Mouse (Mus musculus) monocyte, adult 2 months (primary cell): ENCODE data around the gene Pilra.

Experiments
- DNase-seq, 2 experiments: peaks; one replicate each; pipeline ENCODE4 v3.0.0; 2022; ENCODE audit warnings: low spot score in 2 of 2, low read depth in 1 of 2

The Pilra gene

DNA sequence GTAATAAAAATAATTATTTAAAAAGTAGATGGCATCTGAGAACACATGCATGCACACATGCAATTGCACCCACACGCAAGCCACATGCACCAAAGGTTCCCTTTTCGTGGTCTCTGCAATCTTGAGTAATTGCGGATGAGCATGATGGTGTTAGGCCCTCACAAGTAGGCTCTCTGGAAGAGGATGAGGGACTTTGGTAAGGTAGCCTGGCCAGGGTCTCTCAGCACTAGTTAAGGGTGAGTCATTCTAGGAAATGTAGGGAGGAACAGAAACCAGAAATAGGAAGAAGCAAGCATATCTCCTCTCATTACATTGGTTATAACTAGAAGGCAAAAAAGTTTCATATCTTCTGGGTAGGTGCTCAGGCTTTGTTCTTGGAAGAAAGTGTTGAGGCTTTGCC lies 11.1 kb downstream of the Pilra start:
- DNase-seq: peak in 1 of 2 experiments; percentile 19

DNA sequence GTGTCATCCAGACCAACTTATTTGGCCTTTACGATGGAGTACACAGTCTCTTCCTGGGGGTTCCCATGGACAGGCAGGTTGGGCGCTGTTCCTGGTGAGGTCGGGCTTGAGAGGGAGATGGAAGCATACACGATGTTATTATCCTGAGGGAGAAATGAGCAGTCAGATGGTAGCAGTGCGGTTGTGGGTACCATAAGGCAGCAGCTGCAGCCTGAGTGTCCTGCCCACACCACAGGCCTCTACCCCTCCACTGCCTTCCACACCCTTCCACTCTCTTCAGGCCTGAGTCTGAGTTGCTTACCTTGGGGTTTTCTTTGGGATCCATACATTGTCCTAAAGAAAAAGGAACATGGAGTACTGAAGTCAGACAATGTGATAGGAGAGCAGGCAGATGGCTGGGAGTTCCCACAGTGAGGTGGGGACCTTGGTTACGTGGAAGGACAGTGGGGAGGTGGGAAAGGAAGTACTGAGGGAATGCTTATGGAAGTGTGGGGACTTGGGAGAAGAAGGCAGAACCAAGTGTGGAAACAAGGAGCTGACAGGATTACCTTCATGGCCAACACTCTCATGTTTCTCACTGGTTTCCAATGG lies 12.5 kb downstream of the Pilra start:
- no peak for DNase-seq

DNA sequence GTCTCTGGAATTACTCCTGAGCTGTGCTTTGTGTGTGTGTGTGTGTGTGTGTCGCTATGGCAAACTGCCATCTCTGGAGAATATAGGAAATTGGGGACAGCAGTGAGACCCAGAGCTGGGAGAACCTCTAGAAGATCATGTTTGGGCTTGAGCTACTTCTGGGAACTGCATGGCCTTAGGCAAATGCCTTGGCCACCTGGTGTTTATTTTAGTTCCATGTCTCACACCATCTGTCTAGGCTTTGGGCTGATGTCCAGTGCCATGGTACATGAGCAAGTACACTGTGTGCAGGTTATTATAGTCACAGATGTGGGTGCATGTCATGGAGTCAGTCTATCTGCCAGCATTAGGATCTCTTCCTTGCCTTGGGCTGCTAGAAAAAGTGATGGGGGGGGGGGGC lies 13.5 kb downstream of the Pilra start:
- DNase-seq: no peak

DNA sequence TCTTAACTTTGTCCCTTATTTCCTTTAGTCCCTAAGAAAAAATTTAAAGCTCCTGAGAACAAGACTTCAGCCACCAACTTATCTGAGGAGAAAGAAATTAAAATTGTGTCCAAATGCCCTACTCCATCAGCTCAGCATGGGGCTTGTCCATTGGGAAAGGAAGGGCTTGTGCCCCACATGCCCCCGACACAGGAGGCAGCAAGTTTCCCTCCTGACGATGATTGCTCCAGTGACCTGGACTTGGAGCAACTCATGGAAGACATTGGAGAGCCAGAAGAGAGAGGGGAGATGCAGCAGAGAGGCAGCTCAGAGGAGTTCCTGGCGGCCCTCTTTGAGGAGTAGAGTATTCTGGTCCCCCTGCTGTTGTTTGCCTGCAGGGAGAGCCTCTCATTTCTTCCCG lies 14.0 kb downstream of the Pilra start:
- no peak for DNase-seq

DNA sequence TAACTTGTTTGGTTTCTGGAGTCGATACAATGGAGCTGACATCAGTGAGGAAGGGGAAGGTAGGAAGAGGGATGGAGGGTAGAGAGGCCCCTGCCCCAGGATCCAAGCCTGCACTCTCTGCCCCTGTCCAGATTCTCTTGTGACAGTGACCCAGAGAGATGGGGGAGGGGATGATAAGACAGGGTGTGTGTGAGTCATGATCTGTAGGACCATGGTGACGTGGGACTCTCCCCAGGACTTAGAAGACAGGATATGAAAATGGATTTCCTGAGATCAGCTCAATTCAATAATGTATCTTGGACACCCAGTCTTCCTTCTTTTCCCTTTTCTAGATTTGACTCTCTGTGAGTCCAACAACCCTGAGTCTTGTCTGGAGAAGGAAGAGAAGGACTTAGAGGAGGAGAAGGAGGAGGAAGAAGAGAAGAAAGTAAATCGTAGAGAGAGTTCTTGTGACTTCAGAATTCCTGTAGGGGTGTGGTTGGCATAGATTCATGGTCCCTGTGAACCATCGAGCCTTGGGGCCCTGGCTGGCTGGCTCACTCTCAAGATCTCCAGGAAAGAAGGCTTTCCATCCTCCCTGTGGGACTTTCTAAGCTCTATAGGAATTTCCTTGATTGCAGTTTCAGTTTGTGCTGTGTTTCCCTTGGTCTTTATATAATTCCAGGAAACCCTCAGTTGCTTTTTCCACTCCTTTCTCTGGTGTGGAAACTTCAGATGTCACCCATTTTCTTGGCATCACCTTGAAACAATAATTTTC lies 18.4 kb downstream of the Pilra start:
- no peak for DNase-seq

DNA sequence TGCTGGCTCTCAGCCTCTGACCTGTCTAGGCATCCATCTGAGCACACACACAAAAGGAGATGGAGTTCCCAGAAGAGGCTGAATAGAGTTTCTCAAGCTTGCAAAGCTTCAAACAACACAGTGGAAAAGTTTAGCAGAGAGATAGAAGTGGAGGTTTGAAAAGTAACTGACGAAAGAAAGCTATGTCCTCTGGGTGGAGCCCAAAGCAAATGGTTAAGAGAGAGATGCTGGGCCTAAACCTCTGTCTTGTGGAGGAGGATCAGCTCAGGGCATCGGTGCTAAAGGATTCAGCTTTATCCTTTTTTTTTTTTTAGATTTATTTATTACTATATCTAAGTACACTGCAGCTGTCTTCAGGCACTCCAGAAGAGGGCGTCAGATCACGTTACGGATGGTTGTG lies 27.8 kb downstream of the Pilra start:
- no peak for DNase-seq

DNA sequence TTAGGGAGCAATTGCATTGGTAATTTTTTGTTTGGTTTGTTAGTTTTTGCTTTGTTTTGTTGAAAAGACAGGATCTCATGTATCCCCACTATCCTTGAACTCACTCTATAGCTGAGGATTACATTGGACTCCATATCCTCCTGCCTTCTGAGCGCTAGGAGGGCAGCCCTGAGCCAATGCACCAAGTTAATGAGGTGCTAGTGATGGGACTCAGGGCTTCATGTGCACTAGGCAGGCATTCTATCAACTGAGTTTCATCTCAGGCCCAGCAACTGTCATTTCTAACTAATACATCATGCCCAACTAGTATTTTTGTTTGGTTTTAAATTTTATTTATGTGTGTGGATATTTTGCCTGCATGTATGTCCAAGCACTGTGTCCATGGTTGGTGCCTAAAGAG lies 29.9 kb downstream of the Pilra start:
- no peak for DNase-seq

DNA sequence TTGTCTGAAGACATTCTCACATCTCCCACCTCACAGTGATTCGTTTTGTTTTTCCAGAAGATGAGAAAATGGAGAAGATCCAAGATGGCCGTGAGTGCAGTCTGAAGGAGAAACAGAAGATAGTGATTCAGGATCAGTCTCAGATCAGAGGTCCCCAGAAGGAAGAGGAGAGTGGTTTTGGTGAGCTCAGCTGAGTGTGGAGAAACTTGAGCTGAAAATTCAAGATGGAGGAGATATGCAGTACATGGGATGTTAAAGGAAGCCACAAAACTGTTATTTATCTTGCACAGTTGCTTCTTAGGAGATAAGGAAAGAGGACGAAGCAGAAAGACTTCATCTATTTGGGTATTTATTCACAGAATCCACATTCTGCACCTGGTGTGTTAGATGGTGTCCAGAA lies 35.2 kb downstream of the Pilra start:
- DNase-seq: no peak

DNA sequence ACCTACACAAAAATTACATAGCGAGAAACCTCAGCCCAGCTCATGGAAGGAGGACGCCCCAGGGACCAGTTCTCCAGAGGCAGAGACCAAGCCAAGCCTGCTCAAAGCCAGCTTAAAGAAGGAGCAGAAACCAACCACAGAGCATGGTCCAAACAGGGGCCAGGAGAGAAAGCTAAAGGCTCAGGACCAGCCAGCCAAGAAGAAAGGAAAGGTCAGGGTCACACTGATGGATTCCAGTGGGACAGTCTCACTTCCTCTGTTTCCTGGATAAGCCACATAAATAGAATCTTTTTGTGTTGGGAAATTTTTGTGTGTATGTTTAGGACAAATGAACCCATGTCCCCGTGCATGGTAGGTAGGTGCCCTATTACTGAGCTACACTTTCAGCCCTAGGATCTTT lies 39.5 kb downstream of the Pilra start:
- DNase-seq: no peak

DNA sequence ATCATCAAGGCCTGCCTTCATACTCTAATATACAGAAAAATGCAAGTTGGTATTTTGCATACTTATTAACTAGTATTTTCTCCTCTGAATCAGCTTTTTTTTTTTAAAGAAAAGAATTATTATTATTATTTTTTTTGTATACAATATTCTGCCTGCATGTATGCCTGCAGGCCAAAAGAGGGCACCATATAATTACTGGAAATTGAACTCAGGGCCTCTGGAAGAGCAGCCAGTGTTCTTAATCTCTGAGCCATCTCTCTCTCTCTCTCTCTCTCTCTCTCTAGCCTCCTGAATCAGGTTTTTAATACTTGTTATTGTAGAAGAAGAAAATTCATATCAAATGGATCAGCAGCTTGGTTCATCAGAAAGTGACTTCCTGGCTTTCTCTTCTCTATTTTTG lies 44.5 kb downstream of the Pilra start:
- no peak for DNase-seq

DNA sequence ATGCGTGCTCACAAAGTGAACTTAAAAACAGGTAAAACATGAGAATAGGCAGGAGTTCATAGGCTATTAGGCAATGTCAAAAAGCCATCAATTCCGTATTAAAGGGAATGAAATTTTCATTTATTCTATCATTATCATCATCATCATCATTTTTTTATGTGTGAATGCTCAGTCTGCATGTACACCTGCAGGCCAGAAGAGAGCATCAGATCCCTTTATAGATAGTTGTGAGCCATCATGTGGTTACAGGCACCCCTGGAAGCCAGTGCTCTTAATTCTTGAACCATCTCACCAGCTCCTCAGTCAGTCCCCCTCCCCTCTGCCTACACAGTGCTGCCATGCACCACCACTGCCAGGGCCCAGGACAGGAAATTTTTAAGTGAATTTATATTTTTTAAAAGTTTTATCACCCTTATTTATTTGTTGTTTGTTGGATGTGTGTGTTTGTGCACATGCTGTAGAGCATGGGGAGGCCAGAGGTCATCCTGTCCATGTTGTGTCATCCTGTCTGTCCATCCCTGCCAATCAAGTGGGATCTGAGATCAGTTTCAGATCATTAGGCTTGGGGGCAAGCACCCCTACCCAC lies 47.0 kb downstream of the Pilra start:
- DNase-seq: no peak

DNA sequence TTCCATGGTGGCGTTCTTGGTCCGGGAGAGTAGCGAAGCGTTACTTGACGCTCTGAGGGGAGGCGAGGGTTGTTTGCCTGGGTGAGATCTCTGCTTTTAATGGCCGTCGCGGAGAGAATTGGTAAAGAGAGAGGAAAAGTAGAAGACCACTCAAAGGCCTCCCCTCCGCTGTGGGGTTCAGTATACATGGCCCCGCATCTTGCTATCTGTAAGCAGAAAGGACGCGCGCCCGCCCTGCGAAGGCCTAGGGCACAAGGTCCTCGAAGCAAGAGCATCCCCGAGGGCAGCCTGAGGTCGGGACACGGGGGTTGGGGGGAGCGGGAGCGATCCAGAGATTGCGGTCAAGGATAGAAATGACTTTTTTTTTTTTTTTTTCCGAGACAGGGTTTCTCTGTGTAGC lies 47.9 kb downstream of the Pilra start:
- no peak for DNase-seq

DNA sequence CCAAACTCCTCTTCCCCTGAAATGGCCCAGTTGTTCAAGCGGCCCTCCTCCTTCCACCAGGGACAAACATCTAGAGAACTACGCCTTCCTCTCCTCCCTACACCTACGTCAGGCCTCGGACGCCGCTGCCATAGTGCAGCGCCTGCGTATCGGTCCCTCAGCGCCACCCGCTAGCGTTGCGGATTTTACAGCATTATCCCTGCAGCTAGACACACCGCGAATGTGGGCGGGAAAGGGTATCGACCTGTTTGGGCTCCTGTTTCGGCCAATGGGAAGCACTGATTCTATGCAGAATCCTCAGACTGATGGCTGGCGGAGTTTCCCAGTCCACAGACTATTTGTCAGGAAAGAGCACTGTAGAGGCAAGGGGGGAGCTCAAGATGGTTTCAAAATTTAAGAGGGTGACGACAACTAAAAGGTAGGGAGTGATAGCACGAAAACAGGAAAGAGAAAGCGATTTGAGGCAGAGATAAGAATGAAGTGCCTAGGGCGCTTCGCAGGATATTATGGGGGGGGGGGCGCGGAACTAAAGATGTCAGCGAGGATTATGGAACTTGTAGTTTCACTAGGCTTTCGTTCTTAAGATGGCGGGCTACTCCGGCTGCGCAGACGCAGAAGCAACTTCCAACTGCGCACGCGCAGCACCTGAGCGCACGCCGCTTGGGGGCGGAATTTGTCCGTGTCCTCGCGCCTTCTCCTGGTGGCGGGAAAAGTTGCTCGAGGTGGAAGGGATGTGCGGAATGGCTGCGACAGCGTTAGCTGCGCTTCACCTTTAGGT lies 48.7 kb downstream of the Pilra start, which contains the start of the genes Mepce and Zcwpw1:
Gene Mepce (minus strand): TSS at position 505 of the 778 bp plus-strand sequence.
Gene Zcwpw1 (plus strand): TSS at position 648 of the 778 bp plus-strand sequence.
- DNase-seq: peak; percentile 90

DNA sequence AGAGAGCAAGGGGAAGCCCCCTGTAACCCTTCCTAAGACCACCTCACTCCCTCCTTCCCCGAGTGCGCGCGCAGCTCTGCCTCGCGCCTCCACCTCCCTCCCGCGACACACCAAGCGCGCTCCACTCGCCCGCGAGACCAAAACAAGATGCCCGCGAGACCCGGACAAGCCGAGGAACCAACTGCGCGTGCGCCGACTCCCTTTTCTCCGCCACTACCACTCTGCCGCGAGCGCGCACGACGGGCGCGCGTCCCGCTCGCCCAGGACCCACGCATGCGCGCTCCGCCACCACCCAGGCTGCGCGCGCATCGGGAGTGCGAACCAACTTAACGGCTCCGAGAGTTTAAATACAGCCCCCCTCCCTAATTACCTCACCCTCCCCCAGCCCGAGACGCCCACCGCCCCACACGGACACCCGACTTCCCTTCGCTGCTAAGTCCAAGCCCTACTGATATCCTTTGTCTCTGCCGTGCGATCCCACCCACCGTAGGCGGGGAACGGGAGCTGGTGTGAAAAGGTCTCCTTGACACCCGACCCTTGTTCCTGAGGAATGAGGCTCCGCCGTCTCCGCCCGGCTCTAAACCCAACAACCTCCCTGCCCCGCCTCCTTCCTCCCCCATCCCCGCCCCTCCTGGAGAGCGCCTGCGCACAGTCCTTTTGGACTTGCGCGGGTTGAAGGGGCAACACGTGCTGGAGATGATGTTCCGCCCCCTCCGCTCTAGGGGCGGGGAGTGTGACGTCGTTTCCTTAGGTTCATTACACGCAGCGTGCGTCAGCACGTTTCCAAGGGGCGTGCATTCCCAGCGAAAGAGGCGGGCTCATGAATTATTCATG lies 49.8 kb downstream of the Pilra start:
- peak; percentile 95 to 96 for DNase-seq

DNA sequence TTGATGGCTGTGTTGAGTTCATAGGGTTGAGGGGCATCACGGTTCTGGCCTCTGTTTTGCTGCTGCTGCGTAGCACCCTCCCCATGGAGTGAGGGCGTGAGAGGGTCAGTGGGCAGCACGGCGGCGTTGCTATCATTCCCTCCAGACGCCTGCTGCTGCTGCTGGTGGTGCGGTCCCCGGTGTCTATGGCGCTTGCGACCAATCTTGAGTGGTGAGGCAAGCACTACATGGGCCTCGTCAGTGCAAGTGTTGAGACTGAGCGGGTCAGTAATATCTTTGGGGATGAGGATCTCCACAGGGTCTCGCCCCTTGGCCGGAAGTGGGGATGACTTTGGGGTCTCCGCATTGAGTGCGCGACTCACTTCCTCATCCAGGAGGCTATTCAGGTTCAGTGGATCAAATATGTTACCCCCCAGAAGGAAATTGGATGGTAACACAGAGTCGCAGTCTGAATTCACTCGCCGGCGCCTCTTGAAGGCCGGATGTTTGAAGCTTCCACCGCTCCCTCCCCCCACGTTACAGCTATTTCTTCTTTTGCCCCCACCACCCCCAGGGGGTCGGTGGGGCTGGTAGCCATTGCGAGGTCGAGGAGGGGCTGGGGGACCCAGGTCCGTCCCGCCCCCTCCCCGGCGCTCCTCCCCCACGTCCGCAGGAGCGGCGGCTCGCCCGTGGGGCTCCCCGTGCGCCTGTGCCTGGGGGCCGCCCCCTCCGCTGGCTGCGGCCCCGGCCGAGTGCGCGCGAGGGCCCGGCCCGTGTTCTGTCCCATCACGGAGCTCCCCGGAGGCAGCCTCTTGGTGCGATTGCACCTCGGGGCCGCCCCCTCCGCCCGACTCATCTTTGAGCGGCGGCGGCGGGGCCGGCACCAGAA lies 50.7 kb downstream of the Pilra start:
- DNase-seq: no peak

DNA sequence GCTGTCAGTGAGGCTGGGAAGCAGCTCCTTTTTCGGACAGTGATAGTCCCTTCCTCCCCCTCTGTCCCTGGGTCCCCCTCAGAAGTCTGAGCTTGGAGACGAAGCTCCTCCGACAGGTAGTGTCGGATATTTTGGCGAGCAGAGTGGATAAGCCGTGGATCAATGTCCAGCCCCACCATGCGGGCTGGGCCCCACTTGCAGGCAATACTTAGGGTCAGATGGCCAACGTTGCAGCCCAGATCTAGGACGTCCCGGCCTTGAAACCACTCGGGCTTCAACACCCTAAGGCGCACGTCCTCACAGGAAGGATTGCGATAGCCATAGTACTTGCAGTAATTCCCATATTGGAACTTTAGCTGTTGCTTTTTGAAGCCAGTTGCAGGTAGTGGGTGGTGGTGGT lies 51.5 kb downstream of the Pilra start:
- DNase-seq: no peak

DNA sequence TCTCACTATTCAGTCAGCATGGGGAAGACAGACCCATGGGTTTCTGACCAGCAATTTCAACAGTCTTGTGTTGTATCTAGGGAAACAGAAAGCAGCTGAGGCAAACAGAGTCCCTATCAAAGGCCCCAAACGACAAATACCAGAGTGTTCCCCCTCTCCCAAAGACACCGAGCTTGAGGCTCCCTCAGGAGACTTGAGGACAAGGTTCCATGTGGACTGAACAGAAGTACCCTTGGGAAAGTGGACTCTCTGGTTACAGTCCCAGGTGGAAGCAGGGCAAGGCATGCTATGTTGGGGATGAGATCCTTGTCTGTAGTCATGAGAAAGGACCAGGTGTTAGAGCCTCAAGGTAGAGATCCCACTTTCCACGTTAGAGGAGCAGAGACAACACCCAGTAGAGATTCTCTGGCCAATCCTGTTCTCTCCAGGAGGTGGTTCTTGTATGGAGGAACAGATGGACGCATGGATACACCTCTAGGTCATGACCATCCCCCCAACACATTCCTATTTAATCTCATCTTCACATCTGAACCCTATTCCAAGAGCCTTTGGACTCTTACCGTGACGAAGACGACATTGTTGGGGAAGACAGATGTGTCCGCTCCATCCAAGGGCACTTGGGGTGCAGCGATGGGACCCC lies 52.1 kb downstream of the Pilra start:
- DNase-seq: no peak

DNA sequence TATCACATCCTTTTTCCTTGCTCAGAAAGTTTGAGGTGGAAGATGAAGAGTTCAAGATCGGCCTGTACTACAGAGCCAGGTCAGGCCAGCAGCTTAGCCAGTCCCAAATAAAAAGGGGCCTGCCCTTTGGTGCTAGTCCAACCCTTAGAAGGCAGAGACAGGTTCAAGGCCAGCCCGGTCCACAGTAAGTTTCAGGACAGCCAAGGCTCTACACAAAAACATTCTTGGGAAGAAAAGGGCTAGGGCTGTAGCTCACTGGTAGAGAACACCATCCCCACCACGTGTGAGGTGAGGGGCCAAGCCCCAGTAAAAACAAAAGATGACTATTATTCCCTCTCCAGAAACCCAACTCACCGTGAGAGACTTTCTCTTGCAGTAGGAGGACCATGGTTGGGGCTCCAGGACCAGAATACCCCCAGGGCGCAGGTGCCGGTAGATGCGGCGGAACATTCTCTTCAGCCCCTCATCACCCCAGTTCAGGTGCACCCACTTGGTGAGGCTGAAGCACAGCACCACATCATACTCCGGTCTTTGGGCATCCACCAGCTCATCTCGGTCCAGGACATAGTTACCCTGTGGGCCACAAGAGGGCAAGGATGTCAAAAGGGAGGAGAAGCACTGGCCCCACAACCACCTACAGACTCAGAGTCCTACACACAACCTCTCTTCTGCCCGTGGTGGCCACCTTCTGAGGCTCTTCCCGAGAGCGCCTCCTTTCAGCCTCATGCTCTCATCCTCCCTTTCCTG lies 53.1 kb downstream of the Pilra start:
- no peak for DNase-seq

DNA sequence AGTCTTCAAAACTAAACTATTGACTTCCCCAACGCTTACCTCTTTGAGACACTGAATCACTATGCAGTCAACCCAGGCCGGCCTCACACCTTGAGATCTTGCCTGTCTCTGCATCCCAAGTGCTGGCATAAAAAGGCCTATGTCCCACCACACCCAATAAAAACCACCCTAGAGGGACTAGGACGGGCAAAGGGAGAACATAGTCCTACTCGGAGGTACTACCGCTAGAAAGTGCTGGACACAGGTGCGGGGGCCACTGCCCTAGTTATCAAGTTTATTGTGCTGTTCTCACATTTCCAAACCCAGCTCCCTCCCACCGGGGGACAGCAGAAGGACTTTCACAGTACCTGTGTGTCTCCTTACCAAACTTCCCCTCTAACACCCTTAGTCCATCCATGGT lies 54.4 kb downstream of the Pilra start:
- DNase-seq: no peak
